Mouse (Mus musculus) 416B (cell line): ENCODE data around the gene Dab1.

Source experiments
- DNase-seq: peaks from one replicate; pipeline ENCODE4 v3.0.0; 2011; ENCODE audit warnings: low read depth

Dab1 gene

DNA sequence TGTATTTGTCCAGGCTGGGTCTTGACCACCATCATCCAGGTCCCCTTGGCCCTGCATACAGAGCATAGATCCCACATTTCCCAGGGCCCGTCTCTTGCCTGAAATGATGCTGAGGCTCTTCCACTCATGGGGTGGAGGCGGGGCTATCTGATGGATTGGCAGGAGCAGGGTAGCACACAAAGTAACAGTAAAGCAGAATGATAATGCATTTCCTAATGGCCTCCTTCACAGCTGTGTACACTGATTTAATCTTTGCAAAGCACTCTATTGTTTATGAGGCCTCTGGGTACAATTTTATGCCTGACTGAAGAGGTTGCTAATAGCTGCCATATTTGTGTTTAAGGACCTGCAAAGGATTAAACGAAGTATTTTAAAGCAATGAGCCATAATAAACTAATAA is 374.7 kb downstream of the Dab1 start:
- no peak for DNase-seq

DNA sequence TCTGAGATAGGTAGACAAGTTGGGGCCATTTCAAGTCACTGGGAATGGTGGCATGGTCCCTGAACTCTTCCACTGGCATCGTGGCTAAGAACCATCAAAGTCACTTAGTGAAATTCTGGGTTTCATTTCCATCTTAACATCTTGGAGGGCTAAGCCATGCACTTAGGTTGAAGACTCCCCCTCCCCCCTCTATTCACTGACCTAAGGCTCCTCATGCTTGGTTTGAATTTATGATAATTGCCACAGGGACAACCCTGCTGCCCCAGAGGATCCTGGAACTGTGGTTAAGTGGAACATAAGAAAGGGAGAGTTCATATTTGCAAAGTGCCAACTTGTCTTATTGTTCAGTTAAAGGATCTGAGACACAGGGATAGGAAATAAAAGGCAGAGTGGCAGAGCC is 375.2 kb downstream of the Dab1 start:
- DNase-seq, result no peak

GRCm38 (mm10) chr4:104008406-104008805 is 389.2 kb downstream of the Dab1 start:
- DNase-seq, result no peak

DNA sequence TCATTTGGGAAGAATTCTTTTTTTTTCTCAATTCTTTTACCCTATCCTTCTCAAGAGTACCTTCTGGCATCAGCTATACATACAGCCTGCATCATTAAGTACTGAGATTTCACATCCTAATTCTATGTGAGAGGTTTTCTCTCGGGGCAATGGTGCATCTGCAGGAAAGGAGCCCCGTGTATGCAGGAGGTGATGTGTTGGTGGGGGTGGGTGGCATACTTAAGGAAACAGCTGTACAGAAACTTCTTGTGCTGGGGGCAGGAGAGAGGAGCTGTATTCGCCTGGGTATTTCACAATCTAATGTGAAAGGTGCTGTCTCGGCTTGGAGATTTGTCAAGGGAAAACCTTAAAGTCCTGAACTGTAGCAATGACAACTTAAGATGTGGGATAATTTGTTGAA is 392.5 kb downstream of the Dab1 start:
- DNase-seq, result no peak

DNA sequence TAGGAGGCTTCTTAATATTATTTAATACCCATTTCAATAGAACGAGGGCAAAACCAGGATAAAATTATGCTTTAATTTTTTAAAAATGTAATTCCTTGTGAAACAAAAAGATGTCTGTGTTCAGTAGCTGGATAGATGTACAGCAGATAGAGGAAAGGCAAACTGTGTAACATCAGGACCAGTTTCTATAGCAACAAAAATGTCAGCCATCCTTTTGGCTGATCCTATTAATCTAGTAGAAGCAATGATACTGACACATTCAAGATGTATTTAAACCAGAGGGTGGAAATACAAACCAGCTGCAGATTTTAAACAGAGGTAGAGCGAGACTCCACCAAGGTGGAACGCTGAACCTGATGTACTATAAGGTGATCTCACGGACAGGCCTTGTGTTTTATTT is 393.0 kb downstream of the Dab1 start:
- no peak for DNase-seq

DNA sequence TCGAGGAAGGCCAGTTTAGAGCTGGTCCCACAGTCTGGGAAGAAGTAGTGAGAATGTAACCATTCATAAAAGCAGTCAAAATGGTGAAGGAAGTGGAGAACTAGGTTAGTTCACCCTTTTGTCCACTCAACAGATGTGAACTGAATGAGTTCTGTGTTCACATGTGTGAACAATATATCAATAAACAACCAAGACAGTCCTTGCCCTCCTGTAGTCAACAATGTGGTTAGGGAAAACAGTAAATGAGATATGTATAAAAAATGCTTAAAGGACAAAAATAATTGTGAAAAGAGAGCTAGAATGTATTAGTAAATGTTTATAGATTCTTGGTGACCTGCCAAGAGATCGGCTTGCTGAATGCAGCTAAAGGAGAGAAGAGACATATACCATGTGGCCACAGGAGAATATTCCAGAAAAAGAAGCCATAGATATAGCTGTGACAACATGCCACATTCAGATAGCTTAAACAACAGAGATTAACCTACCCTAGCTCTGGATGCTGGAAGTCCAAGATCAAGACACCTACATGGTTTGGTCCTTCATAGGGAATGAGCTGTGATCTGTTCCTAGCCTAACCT is 406.0 kb downstream of the Dab1 start:
- DNase-seq, result no peak

- DNase-seq, result no peak
Measured at GRCm38 (mm10) chr4:104026834-104027233, 407.7 kb downstream of the Dab1 start.

DNA sequence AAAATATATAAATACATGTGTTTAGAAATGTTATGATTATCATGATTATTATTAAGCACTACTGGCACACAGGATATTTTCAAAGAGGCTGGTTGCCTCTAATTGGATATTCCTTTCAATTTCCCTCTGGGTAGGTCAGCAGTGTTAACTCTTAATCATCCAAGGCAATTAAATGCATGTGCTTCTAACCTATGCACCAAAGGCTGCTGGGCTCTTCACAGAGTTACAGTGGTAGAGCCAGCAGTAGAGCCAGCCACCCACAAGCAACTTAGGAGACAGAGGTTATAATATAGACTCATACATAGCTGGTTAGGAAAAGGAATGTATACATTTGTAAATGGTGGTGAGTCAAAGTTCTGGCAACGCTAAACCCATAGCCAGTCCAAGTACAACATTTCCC is 408.1 kb downstream of the Dab1 start:
- no peak for DNase-seq

- DNase-seq, result no peak
Measured at GRCm38 (mm10) chr4:104036091-104036490, 416.9 kb downstream of the Dab1 start.

DNA sequence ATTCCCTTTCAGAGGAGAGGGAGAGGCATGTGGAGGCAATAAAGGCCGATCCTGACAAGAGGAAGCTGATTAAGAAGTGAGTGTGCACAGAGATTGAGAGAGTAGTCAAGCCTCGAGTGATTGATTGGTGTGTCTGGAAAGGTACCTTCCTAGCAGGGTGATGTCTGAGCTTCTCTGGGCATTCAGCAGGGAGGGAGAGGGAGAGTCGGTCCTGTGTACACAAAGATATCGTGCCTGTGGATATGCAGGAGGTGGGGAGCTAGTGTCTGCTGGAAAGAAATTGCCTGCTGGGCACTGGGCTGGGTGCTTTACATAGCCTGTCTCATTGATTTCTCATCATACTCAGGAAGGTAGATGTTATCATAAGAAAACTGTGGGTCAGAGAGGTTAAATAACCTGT is 420.4 kb downstream of the Dab1 start:
- DNase-seq, result no peak

DNA sequence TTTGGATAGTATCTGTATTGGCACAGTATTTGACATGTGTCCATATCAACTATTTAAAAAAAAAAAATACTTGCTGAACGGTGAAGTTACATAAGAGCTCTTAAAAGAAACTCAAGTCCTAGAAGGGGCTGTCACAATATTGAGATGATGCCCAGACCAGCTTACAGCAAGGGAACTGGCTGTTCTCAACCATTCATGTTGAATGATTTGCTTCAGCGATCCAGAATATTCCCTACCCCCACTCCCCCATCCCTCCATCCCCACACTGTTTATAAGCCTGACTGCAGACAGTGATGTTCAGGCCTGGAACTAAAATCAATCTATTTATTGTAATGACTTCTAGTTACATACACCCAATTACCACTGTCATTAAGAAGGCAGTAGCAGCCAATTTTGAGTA is 424.3 kb downstream of the Dab1 start:
- DNase-seq, result no peak

- no peak for DNase-seq
Measured at GRCm38 (mm10) chr4:104044634-104045033, 425.5 kb downstream of the Dab1 start.

DNA sequence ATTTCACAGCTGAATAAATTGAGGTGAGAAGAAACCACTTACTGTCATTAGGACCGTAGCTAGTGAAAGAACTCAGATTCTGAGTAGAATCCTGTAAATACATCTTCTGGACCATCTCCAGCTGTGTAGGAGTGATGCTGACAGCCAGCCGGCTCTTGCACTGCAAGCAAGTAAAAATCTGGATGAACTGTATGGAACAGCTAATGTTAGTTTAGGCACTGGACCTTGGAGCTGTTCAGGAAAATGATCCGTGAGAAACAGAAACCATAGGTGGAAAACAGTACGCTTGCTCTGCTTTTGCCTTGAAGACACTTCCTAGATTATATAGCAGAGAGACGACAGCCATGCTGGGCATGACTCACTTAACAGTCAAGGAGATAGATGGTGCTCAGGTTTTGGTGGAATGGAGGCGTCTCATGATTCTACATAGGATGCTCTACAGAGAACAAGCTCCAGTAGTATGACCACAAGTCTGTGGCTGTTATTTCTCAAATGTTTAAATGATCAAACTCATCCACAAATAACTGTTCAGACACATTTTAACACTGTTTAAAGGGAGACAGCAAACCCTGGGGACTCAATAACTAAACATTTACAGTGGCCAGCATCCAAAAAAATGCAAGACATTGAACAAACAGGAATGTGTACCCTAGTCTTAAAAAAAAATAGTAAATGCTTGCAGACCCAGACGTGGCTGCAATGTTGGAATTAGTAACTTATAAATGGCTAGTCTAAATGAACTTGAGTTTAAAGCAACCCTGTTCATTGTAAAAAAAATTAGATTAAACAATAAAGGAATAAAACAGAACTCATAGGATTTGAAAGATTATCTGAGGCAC is 429.0 kb downstream of the Dab1 start:
- DNase-seq, result no peak

DNA sequence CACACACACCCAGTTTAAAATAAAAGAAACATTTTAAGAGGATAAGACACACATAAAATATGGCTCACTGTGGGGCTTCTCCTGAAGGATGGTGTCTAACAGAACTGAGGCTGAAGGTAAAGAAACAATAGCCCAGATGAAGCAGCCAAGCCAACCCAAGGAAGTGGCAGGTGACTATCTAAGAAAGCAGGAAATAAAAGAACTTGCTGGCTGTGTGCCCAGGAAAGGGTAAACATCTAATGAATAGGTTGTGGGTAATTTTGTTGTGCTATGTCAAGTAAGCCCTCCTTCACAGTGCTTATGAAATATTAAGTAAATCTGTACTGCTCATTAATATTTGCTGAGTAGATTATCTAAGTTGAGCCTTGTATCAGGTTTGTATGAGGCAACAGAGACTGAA is 438.0 kb downstream of the Dab1 start:
- DNase-seq, result no peak

GRCm38 (mm10) chr4:104059569-104059968 is 440.4 kb downstream of the Dab1 start:
- no peak for DNase-seq

DNA sequence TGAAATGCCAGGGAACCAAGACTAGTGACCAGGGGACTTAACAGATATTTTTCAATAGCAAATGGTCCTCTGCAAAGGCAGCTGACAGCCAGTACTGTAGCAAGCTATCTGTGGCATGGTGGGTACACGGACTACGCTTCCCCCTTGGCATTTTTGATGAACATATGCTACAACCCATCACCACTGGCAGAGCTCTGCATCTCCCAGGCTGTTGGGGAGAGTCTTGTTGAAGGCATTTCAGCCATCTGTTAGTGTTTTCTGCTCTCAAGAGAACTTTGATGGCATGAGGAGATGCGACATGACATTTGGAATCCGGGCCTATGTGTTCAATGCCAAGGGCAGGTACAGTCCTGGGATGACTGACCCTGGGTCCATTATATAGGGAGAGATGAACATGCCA is 443.2 kb downstream of the Dab1 start:
- DNase-seq, result no peak

- no peak for DNase-seq
Measured at GRCm38 (mm10) chr4:104066901-104067300, 447.7 kb downstream of the Dab1 start.

DNA sequence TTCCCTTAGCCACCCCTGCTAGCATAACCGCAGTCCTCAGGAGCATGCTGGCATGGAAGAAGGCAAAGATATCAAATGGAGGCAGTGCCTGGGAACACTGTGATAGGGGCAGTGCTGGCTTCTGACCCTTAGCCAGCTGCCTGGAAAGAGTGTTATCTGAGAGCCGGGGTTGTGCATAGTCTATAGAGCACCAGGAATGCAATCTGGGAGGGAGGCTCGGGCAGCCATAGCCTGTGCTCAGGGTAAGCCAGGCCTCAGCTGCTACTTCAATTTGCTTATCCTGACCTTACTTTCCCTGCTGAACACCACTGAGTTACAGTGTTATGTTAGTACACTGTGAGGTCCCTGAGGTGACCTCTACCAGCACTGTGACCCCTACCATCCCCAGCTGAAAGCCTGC is 448.6 kb downstream of the Dab1 start:
- DNase-seq, result no peak

- no peak for DNase-seq
Measured at GRCm38 (mm10) chr4:104071296-104071695, 452.1 kb downstream of the Dab1 start.

DNA sequence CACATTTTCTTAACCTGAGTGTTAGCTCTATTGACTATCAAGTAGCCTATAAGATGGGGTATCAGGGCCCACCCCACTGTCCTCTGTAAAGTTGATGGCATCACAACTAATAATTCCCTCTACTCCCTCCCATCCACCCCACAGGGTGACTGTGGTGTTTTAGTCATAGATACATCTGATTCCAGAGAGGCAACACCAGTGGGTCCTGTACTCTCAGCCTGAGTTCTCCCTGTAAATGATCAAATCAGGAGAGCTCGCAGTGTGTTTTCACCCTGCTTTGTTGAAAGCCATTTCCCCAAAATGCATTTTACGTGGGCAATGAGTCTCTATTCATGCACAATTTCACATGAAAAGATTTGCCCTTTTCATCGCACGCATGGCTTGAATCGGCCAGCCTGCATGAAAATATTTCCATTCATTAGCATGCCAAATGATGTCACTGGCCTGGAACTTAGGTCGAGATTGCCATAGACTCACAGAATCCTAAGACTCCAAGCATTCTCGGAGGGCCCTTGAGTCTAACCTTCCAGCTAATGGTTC is 454.8 kb downstream of the Dab1 start:
- no peak for DNase-seq

DNA sequence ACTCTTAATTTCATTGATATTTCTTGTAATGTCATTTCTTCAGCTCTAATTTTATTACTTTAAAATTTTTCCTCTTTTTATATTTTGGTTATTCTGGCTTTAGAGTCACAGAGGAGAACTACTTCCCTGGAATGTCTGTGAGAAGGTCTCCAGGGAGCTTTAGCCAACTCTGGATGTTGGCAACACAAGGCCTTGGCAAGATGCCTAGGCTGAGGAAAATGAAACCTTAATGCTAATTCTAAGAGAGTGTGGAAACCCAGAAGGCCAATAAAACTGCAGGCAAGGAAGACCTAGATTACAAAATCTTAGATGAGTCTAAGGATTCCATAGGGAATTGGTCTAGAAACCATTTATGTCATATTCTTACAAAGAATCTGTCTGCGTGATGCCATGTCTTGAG is 458.6 kb downstream of the Dab1 start:
- DNase-seq, result no peak

- DNase-seq, result no peak
Measured at GRCm38 (mm10) chr4:104106299-104106698, 487.1 kb downstream of the Dab1 start.

DNA sequence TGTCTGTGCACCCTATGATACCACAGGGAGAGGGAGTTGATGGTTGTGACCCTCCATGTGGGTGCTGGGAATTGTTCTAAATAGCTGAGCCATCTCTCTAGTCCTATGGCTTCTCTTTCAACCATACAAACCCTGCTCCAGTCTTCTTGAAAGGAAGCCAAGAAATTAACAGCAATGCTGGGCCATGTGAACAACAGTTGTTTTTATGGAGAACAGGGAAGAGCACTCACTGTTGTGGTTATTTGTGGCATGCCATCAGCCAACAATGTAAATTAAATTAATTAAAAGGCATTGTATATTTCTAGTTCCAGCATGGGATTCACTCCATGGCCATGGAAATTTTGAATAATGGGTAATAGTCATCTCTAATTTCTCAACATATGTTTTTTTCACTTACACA is 492.5 kb downstream of the Dab1 start:
- DNase-seq, result no peak
